Mouse (Mus musculus) heart, embryonic 11.5 days (tissue): ENCODE measurements at regions not wholly inside any gene's neighbourhood (a gene's known extent, or its start where the extent isn't known, plus 50 kb on each side); places are given as distances from the start of the nearest gene placed in this dataset.

Experiments used
- ATAC-seq: fragments of 200-750 bp; cut with Nextera tagmentation; replicated peaks from 2 replicates; pipeline ENCODE4 v1.8.0; 2017; ENCODE audit warnings: moderate library complexity; ENCODE audit not compliant: insufficient number of reproducible peaks, low FRiP score, low TSS enrichment
- H3K27ac ChIP-seq: fragments of 300-500 bp; sonication (generic); 2 replicates; pipeline ENCODE4 v1.5.1; 2014; ENCODE audit warnings: mild to moderate bottlenecking, low read depth, low read length
- H3K27me3 ChIP-seq: fragments of 300-500 bp; sonication (generic); 2 replicates; pipeline ENCODE4 v1.6.1; 2014; ENCODE audit warnings: mild to moderate bottlenecking, low read length, mixed read lengths; ENCODE audit not compliant: control insufficient read depth, insufficient read depth
- H3K36me3 ChIP-seq: fragments of 300-500 bp; sonication (generic); 2 replicates; pipeline ENCODE4 v1.6.1; 2014; ENCODE audit warnings: mild to moderate bottlenecking, low read length, moderate library complexity, mixed read lengths; ENCODE audit not compliant: control insufficient read depth, insufficient read depth
- H3K4me1 ChIP-seq: fragments of 300-500 bp; sonication (generic); 2 replicates; pipeline ENCODE4 v1.6.1; 2014; ENCODE audit warnings: low read length; ENCODE audit not compliant: control insufficient read depth, insufficient read depth
- H3K4me2 ChIP-seq: fragments of 300-500 bp; sonication (generic); 2 replicates; pipeline ENCODE4 v1.6.1; 2014; ENCODE audit warnings: mild to moderate bottlenecking, moderate library complexity
- H3K4me3 ChIP-seq: fragments of 300-500 bp; sonication (generic); 2 replicates; pipeline ENCODE4 v1.5.1; 2014; ENCODE audit warnings: low read depth, low read length
- H3K9ac ChIP-seq: fragments of 300-500 bp; sonication (generic); 2 replicates; pipeline ENCODE4 v1.6.1; 2014; ENCODE audit warnings: mild to moderate bottlenecking, low read depth, low read length, moderate library complexity
- H3K9me3 ChIP-seq: fragments of 300-500 bp; sonication (generic); replicated peaks from 2 replicates; pipeline ENCODE4 v1.6.1; 2016; ENCODE audit warnings: low read length; ENCODE audit not compliant: control insufficient read depth
- WGBS: fragments of 180-500 bp; shearing (Covaris S2); extraction: QIAGEN DNeasy Blood & Tissue Kit; methylation state at CpG from one replicate; pipeline ENCODE4 v1.1.7; 2014; ENCODE audit not compliant: insufficient replicate concordance; 5-methylcytosine and 5-hydroxymethylcytosine counted together

- Histone ChIP-seq H3K36me3 (no peaks in the 10 kb centered on the region), H3K9me3 (no peaks in the 10 kb centered on the region), H3K9ac (no peak overlapping the region), H3K4me1 (peaks cover 10% of the 10 kb centered on the region; the same call in 1 of the 2 replicates), H3K4me2 (no peak overlapping the region), H3K27ac (no peak overlapping the region), H3K4me3 (no peak overlapping the region), H3K27me3 (no peaks in the 10 kb centered on the region)
- 74% methylated on average over 4 of the region's 4 CpGs for WGBS
- ATAC-seq, result no peak
Observed at GRCm38 (mm10) chr3:38363888-38364287, 120.8 kb downstream of the Ankrd50 start.

GRCm38 (mm10) chr3:38361411-38361810, 123.2 kb downstream of the Ankrd50 start:
- no peaks in the 10 kb centered on the region for H3K36me3 ChIP-seq
- no peak for ATAC-seq
- no peak overlapping the region for H3K9ac ChIP-seq
- no peak overlapping the region for H3K4me3 ChIP-seq
- H3K27me3 ChIP-seq, result no peaks in the 10 kb centered on the region
- WGBS, result 56% methylated on average over 4 of the region's 4 CpGs
- peaks cover 23% of the 10 kb centered on the region for H3K4me1 ChIP-seq
- H3K9me3 ChIP-seq, result no peaks in the 10 kb centered on the region
- no peak overlapping the region for H3K27ac ChIP-seq
- H3K4me2 ChIP-seq, result no peak overlapping the region

GRCm38 (mm10) chr3:38360974-38361373, 123.7 kb downstream of the Ankrd50 start:
- Histone ChIP-seq H3K9me3 (no peaks in the 10 kb centered on the region), H3K4me3 (no peak overlapping the region), H3K27me3 (no peaks in the 10 kb centered on the region), H3K36me3 (no peaks in the 10 kb centered on the region), H3K4me2 (no peak overlapping the region), H3K4me1 (peaks cover 23% of the 10 kb centered on the region), H3K9ac (no peak overlapping the region), H3K27ac (no peak overlapping the region)
- 57% methylated on average over 5 of the region's 5 CpGs for WGBS
- ATAC-seq, result no peak

GRCm38 (mm10) chr3:38360421-38360921, 124.2 kb downstream of the Ankrd50 start:
- H3K27ac ChIP-seq, result no peak overlapping the region
- H3K9me3 ChIP-seq, result no peaks in the 10 kb centered on the region
- H3K4me1 ChIP-seq, result peaks cover 23% of the 10 kb centered on the region
- WGBS, result 13% methylated on average over 3 of the region's 3 CpGs
- ATAC-seq, result no peak
- no peak overlapping the region for H3K4me3 ChIP-seq
- H3K4me2 ChIP-seq, result no peak overlapping the region
- H3K9ac ChIP-seq, result no peak overlapping the region
- H3K27me3 ChIP-seq, result no peaks in the 10 kb centered on the region
- H3K36me3 ChIP-seq, result no peaks in the 10 kb centered on the region

GRCm38 (mm10) chr3:38357905-38358491, 126.6 kb downstream of the Ankrd50 start:
- Histone ChIP-seq H3K36me3 (no peaks in the 10 kb centered on the region), H3K4me1 (peaks cover 23% of the 10 kb centered on the region), H3K4me2 (peak overlapping the region; percentile 49), H3K9me3 (no peaks in the 10 kb centered on the region), H3K9ac (no peak overlapping the region), H3K27ac (peak overlapping the region; percentile 67), H3K27me3 (no peaks in the 10 kb centered on the region), H3K4me3 (no peak overlapping the region)
- no peak for ATAC-seq
- 11% methylated on average over 14 of the region's 14 CpGs for WGBS

- no peaks in the 10 kb centered on the region for H3K4me1 ChIP-seq
- H3K9me3 ChIP-seq, result no peaks in the 10 kb centered on the region
- ATAC-seq, result no peak
- no peaks in the 10 kb centered on the region for H3K27me3 ChIP-seq
- no peak overlapping the region for H3K4me3 ChIP-seq
- no peak overlapping the region for H3K9ac ChIP-seq
- no peak overlapping the region for H3K4me2 ChIP-seq
- 8% methylated on average over 2 of the region's 2 CpGs for WGBS
- no peaks in the 10 kb centered on the region for H3K36me3 ChIP-seq
- no peak overlapping the region for H3K27ac ChIP-seq
Observed at GRCm38 (mm10) chr3:38344283-38344682, 140.4 kb downstream of the Ankrd50 start.

- H3K4me3 ChIP-seq, result no peak overlapping the region
- WGBS, result 82% methylated on average over 1 of the region's 1 CpGs
- no peak for ATAC-seq
Observed at GRCm38 (mm10) chr3:38341666-38342065, 143.0 kb downstream of the Ankrd50 start.

GRCm38 (mm10) chr3:38333321-38333910, 151.2 kb downstream of the Ankrd50 start:
- Histone ChIP-seq H3K4me1 (no peaks in the 10 kb centered on the region), H3K4me2 (no peak overlapping the region), H3K27me3 (no peaks in the 10 kb centered on the region), H3K9me3 (no peaks in the 10 kb centered on the region), H3K9ac (no peak overlapping the region), H3K36me3 (no peaks in the 10 kb centered on the region), H3K4me3 (no peak overlapping the region), H3K27ac (no peak overlapping the region)
- 58% methylated on average over 3 of the region's 3 CpGs for WGBS
- no peak for ATAC-seq

More at GRCm38 (mm10) chr3:38341666-38342065, 143.0 kb downstream of the Ankrd50 start:
- Histone ChIP-seq H3K9ac (no peak overlapping the region), H3K36me3 (no peaks in the 10 kb centered on the region), H3K27ac (no peak overlapping the region), H3K4me2 (no peak overlapping the region), H3K4me1 (no peaks in the 10 kb centered on the region), H3K27me3 (no peaks in the 10 kb centered on the region), H3K9me3 (no peaks in the 10 kb centered on the region)

GRCm38 (mm10) chr3:38331169-38331568, 153.5 kb downstream of the Ankrd50 start:
- Histone ChIP-seq H3K36me3 (no peaks in the 10 kb centered on the region), H3K4me3 (no peak overlapping the region), H3K9ac (no peak overlapping the region), H3K4me1 (no peaks in the 10 kb centered on the region), H3K27me3 (no peaks in the 10 kb centered on the region), H3K4me2 (no peak overlapping the region), H3K9me3 (no peaks in the 10 kb centered on the region), H3K27ac (no peak overlapping the region)
- no peak for ATAC-seq
